Mouse (Mus musculus) hindbrain, embryonic 15.5 days (tissue): ENCODE results near the gene Zfp599. TPM values are rescaled to one million over a fixed set of nuclear protein-coding genes. Genes with fewer than 3 reads are reported as not detected.
A peak's percentile ranks its signal among the peaks of the same experiment; 100 is the strongest.
"Not testable (repeated sequence)": the region's sequence is repeated elsewhere in the genome, so short reads cannot be mapped to it uniquely, and the experiment has no call there.

Experiments
- ATAC-seq: fragments of 200-750 bp; cut with Nextera tagmentation; 2 replicates; pipeline ENCODE4 v1.8.0; 2017; ENCODE audit warnings: low read depth, moderate number of reproducible peaks, moderate TSS enrichment; ENCODE audit not compliant: low FRiP score
- H3K27ac ChIP-seq: fragments of 300-500 bp; sonication (generic); replicated peaks from 2 replicates; pipeline ENCODE4 v1.5.1; 2015; ENCODE audit warnings: mild to moderate bottlenecking, inconsistent platforms
- H3K27me3 ChIP-seq: fragments of 300-500 bp; sonication (generic); 2 replicates; pipeline ENCODE4 v1.6.1; 2015; ENCODE audit warnings: control low read depth, inconsistent platforms
- H3K36me3 ChIP-seq: fragments of 300-500 bp; sonication (generic); 2 replicates; pipeline ENCODE4 v1.6.1; 2015; ENCODE audit warnings: control low read depth, inconsistent platforms
- H3K4me1 ChIP-seq: fragments of 300-500 bp; sonication (generic); replicated peaks from 2 replicates; pipeline ENCODE4 v1.6.1; 2015; ENCODE audit warnings: control low read depth, inconsistent platforms
- H3K4me2 ChIP-seq: fragments of 300-500 bp; sonication (generic); 2 replicates; pipeline ENCODE4 v1.6.1; 2015; ENCODE audit warnings: moderate library complexity, mild to moderate bottlenecking, inconsistent platforms
- H3K4me3 ChIP-seq: fragments of 300-500 bp; sonication (generic); 2 replicates; pipeline ENCODE4 v1.5.1; 2015; ENCODE audit warnings: mild to moderate bottlenecking, inconsistent platforms
- H3K9ac ChIP-seq: fragments of 300-500 bp; sonication (generic); 2 replicates; pipeline ENCODE4 v1.6.1; 2015; ENCODE audit warnings: inconsistent platforms
- H3K9me3 ChIP-seq: fragments of 300-500 bp; sonication (generic); 2 replicates; pipeline ENCODE4 v1.6.1; 2016; ENCODE audit warnings: control low read depth, inconsistent platforms
- WGBS: fragments of 180-500 bp; shearing (Covaris S2); methylation state at CpG from one replicate; pipeline ENCODE4 v1.1.7; 2015; 5-methylcytosine and 5-hydroxymethylcytosine counted together
- polyA plus RNA-seq: library from polyadenylated mRNA; unstranded; fragments of >200 nt; fragmentation: Nextera tagmentation; extraction: Ambion mirVana; gene quantifications from 2 replicates; pipeline ENCODE4 v1.2.1, GENCODE M21; 2015

Gene Zfp599
- polyA plus RNA-seq, 1 experiment from 2014 or later = 7.7 TPM

GRCm38 (mm10) chr9:22244242-22244641 is 15.5 kb downstream of the Zfp599 start:
- 96% methylated on average over 2 of the region's 2 CpGs for WGBS
- Histone ChIP-seq H3K4me3 (no peak overlapping the region), H3K9ac (no peak overlapping the region), H3K36me3 (peaks cover 87% of the 10 kb centered on the region), H3K27me3 (no peaks in the 10 kb centered on the region), H3K4me1 (no peaks in the 10 kb centered on the region), H3K4me2 (no peak overlapping the region), H3K27ac (no peak overlapping the region), H3K9me3 (peaks cover 17% of the 10 kb centered on the region)
- ATAC-seq = no peak

GRCm38 (mm10) chr9:22240001-22240400 is 19.7 kb downstream of the Zfp599 start:
- Histone ChIP-seq H3K36me3 (peaks cover 69% of the 10 kb centered on the region), H3K9me3 (no peaks in the 10 kb centered on the region)
- 98% methylated on average over 4 of the region's 4 CpGs for WGBS

GRCm38 (mm10) chr9:22230556-22230955 is 29.1 kb downstream of the Zfp599 start:
- no peaks in the 10 kb centered on the region for H3K27me3 ChIP-seq
- H3K4me2 ChIP-seq = no peak overlapping the region
- H3K36me3 ChIP-seq = no peaks in the 10 kb centered on the region
- H3K9ac ChIP-seq = no peak overlapping the region
- H3K4me3 ChIP-seq = no peak overlapping the region
- H3K27ac ChIP-seq = no peak overlapping the region
- ATAC-seq = no peak
- H3K9me3 ChIP-seq = no peaks in the 10 kb centered on the region
- 0 out of 2 replicates have a peak, but pooled peaks cover 8% of the 10 kb centered on the region for H3K4me1 ChIP-seq

More at GRCm38 (mm10) chr9:22240001-22240400, 19.7 kb downstream of the Zfp599 start:
- ATAC-seq = no peak
- H3K4me1 ChIP-seq = no peaks in the 10 kb centered on the region
- H3K27ac ChIP-seq = no peak overlapping the region
- no peak overlapping the region for H3K4me3 ChIP-seq
- H3K9ac ChIP-seq = no peak overlapping the region
- H3K4me2 ChIP-seq = no peak overlapping the region
- H3K27me3 ChIP-seq = no peaks in the 10 kb centered on the region

GRCm38 (mm10) chr9:22230061-22230460 is 29.6 kb downstream of the Zfp599 start:
- H3K4me1 ChIP-seq = 0 out of 2 replicates have a peak, but pooled peaks cover 8% of the 10 kb centered on the region
- H3K27ac ChIP-seq = no peak overlapping the region
- H3K27me3 ChIP-seq = no peaks in the 10 kb centered on the region
- no peaks in the 10 kb centered on the region for H3K36me3 ChIP-seq
- WGBS = 93% methylated on average over 3 of the region's 3 CpGs
- H3K4me2 ChIP-seq = no peak overlapping the region
- no peaks in the 10 kb centered on the region for H3K9me3 ChIP-seq
- H3K9ac ChIP-seq = no peak overlapping the region
- ATAC-seq = no peak
- H3K4me3 ChIP-seq = no peak overlapping the region

- H3K4me2 ChIP-seq = no peak overlapping the region
- H3K27ac ChIP-seq = no peak overlapping the region
- no peak for ATAC-seq
- no peaks in the 10 kb centered on the region for H3K9me3 ChIP-seq
- H3K27me3 ChIP-seq = no peaks in the 10 kb centered on the region
- H3K4me1 ChIP-seq = 0 out of 2 replicates have a peak, but pooled peaks cover 8% of the 10 kb centered on the region
- H3K4me3 ChIP-seq = no peak overlapping the region
- WGBS = 91% methylated on average over 7 of the region's 7 CpGs
- H3K9ac ChIP-seq = no peak overlapping the region
- no peaks in the 10 kb centered on the region for H3K36me3 ChIP-seq
These were observed 30.2 kb downstream of the Zfp599 start for GRCm38 (mm10) chr9:22229386-22230026.

- no peak overlapping the region for H3K27ac ChIP-seq
- 0 out of 2 replicates have a peak, but pooled peaks cover 8% of the 10 kb centered on the region for H3K4me1 ChIP-seq
- no peaks in the 10 kb centered on the region for H3K9me3 ChIP-seq
- no peak overlapping the region for H3K4me2 ChIP-seq
- H3K27me3 ChIP-seq = no peaks in the 10 kb centered on the region
- no peak for ATAC-seq
- H3K4me3 ChIP-seq = no peak overlapping the region
- no peak overlapping the region for H3K9ac ChIP-seq
- no peaks in the 10 kb centered on the region for H3K36me3 ChIP-seq
- WGBS = 75% methylated on average over 15 of the region's 15 CpGs
These were observed 32.8 kb downstream of the Zfp599 start for GRCm38 (mm10) chr9:22226846-22227245.

- H3K27me3 ChIP-seq, H3K36me3 ChIP-seq, H3K9me3 ChIP-seq, H3K4me1 ChIP-seq, ATAC-seq, H3K27ac ChIP-seq: not testable (repeated sequence)
- Histone ChIP-seq H3K9ac (peak overlapping the region; percentile 65; the same call in 1 of the 2 replicates), H3K4me2 (peak overlapping the region; percentile 66), H3K4me3 (peak overlapping the region; percentile 96)
- 77% methylated on average over 7 of the region's 7 CpGs for whole genome bisulfite sequencing
These were observed 33.4 kb downstream of the Zfp599 start for GRCm38 (mm10) chr9:22226389-22226673.

GRCm38 (mm10) chr9:22225581-22226388 is 33.9 kb downstream of the Zfp599 start, which contains the start of gene Zfp809:
TSS of gene Zfp809 (plus strand) at chr9:22225714.
- 0 out of 2 replicates have a peak, but pooled peaks cover 8% of the 10 kb centered on the region for H3K4me1 ChIP-seq
- WGBS = 2% methylated on average over 35 of the region's 35 CpGs

GRCm38 (mm10) chr9:22224536-22225503 is 34.9 kb downstream of the Zfp599 start:
- Histone ChIP-seq H3K4me1 (0 out of 2 replicates have a peak, but pooled peaks cover 8% of the 10 kb centered on the region), H3K27ac (peak overlapping the region; percentile 88; the same call in 1 of the 2 replicates), H3K9ac (peak overlapping the region; percentile 65), H3K9me3 (no peaks in the 10 kb centered on the region), H3K36me3 (no peaks in the 10 kb centered on the region), H3K4me2 (peak overlapping the region; percentile 66), H3K27me3 (no peaks in the 10 kb centered on the region), H3K4me3 (peak overlapping the region; percentile 96)
- WGBS = 25% methylated on average over 17 of the region's 17 CpGs
- peak; percentile 78 for ATAC-seq

More at GRCm38 (mm10) chr9:22225581-22226388, 33.9 kb downstream of the Zfp599 start, which contains the start of gene Zfp809:
- H3K36me3 ChIP-seq = no peaks in the 10 kb centered on the region
- H3K4me2 ChIP-seq = peak within 1 kb of the TSS; percentile 66
- H3K27ac ChIP-seq = peak within 1 kb of the TSS; percentile 88
- peak; percentile 99 for ATAC-seq
- H3K9me3 ChIP-seq = no peaks in the 10 kb centered on the region
- peak within 1 kb of the TSS; percentile 65 for H3K9ac ChIP-seq
- peak within 1 kb of the TSS; percentile 96 for H3K4me3 ChIP-seq
- H3K27me3 ChIP-seq = no peaks in the 10 kb centered on the region

- no peak overlapping the region for H3K27ac ChIP-seq
- no peaks in the 10 kb centered on the region for H3K9me3 ChIP-seq
- H3K4me3 ChIP-seq = no peak overlapping the region
- 95% methylated on average over 4 of the region's 4 CpGs for WGBS
- no peak overlapping the region for H3K4me2 ChIP-seq
- H3K36me3 ChIP-seq = no peaks in the 10 kb centered on the region
- H3K9ac ChIP-seq = no peak overlapping the region
- H3K4me1 ChIP-seq = 0 out of 2 replicates have a peak, but pooled peaks cover 8% of the 10 kb centered on the region
- H3K27me3 ChIP-seq = no peaks in the 10 kb centered on the region
- ATAC-seq = no peak
These were observed 35.6 kb downstream of the Zfp599 start for GRCm38 (mm10) chr9:22224066-22224465.

- WGBS = 64% methylated on average over 8 of the region's 8 CpGs
- Histone ChIP-seq H3K4me3 (no peak overlapping the region), H3K4me1 (no peaks in the 10 kb centered on the region), H3K27ac (no peak overlapping the region), H3K9me3 (no peaks in the 10 kb centered on the region), H3K4me2 (no peak overlapping the region), H3K27me3 (no peaks in the 10 kb centered on the region), H3K9ac (no peak overlapping the region), H3K36me3 (no peaks in the 10 kb centered on the region)
- ATAC-seq = no peak
These were observed 41.7 kb downstream of the Zfp599 start for GRCm38 (mm10) chr9:22217858-22218493.
